Mouse (Mus musculus) cerebellum, adult (tissue): ENCODE measurements at regions not wholly inside any gene's neighbourhood (a gene's known extent, or its start where the extent isn't known, plus 50 kb on each side); places are given as distances from the start of the nearest gene placed in this dataset.
A peak's percentile ranks its signal among the peaks of the same experiment; 100 is the strongest.
"Not testable (repeated sequence)": the region's sequence is repeated elsewhere in the genome, so short reads cannot be mapped to it uniquely, and the experiment has no call there.

ENCODE experiments used
- ATAC-seq: cut with Nextera tagmentation; 2 replicates; pipeline ENCODE4 v1.9.2; 2017; ENCODE audit warnings: mild to moderate bottlenecking, moderate library complexity, mixed read lengths; ENCODE audit not compliant: insufficient number of reproducible peaks, low FRiP score, low TSS enrichment

DNA sequence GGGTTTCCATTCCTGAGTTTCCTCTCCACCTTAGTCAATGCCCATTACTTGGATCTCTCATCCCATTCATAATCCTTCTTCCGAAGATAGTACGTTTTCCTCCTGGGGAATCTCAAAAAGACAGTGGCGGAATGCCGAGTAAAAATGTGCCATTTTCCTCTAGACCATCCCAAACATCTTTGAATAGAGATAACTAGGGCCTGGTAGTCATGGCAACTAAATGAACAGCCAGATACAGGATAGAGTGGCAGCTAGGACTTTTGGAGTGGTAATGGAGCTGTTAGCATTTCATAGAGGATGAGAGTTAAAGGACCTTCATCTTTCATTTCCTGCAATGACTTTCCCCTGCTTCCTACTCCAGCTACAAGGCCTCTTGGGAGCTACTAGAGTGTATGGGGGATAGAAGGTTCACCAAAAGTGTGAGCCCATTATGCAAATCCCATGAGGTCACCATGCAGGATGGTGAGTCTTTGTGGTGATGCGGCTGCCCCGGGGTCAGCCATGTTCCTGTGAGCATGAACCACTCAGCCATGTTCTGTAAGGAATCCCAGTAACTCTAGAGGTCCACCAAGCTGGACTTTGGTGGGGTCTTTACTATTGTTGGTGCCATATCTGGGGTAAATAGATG is 317.4 kb upstream of the Shh start:
- no peak for ATAC-seq

DNA sequence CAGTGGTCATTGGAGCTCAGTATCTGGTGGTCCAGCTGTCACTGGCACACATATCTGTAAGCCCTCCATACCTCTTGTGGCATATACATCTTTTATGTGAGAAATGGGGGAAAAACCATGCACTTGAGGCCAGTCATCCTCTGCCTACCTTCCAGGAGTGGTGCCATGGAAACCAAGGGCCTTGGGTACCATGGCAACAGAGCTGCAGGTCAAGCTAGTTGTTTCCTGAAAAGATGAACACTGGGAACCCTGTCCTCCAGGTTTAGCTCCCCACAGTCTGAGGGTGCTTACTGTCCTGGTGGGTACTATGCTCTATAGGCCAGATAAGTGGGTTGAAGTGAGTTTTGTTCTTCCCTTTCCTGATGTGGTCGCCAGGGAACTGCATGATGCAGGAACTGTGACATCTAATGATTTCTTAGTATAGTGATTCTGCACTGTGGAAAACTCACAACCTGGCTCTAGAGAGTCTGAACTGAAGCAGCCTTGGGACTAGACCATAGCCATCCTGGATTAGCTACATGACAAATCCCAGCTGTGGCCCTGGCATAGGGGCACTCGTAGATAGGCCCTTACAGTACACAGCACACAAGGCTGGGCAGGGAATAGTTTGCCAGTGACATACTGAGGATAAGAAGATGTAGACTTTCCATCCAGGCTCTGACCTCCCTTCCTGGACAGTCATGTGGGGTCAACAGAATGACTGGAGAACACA is 308.7 kb upstream of the Shh start:
- no peak for ATAC-seq

DNA sequence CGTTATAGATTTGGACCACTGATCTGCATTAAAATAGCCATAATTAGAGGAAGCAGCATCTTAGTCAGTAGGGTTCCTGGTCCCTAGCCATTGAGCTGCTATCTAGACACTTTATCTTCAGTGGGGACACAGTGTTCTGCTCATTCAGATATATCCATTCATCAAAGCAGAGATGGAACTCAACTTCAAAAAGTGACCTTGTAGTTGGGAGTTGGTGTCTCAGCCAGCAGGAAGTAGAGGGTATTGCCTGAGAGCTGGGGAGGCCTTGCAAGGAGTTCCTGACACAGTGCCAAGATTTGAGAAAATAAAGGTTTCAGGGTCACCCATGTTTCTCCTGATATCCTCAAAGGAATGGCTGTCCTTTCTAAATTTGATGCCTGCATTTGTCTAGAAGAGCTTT is 304.7 kb upstream of the Shh start:
- ATAC-seq = no peak

DNA sequence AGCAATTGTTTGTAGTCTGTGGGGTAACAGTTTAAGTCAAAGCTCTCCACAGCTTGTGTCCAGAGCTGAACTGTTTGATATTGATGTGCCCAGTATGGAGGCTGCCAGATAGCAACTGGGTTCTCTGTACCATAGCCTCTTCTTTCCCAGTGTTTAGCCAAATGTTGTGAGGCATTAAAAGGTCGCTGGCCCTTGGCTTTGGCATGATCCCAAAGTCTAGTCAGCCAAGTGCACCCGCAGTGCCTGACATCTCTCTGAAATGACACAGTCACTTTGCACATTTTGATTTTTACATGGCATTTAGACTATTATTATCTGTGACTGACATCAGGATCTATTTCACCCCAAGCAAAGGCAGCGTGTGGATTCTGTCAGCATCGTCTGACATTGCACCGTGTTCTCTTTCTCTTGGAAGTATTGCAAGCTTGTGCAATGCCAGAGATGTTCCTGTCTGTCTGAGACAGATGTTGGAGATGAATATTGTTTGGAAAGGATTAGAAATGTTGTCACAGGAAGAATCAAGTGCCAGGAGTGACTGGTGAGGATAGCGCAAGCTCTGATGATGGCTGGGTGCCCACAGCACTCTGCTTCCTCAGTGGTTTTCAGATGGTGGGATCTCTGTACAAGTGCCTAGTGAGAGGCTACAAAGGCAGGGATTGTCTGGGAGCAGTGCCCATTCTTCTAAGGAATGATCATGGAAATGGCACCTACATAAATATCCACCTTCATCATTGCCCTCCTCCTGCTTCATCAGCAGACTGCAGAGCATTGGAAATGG is 289.3 kb upstream of the Shh start:
- ATAC-seq = no peak

DNA sequence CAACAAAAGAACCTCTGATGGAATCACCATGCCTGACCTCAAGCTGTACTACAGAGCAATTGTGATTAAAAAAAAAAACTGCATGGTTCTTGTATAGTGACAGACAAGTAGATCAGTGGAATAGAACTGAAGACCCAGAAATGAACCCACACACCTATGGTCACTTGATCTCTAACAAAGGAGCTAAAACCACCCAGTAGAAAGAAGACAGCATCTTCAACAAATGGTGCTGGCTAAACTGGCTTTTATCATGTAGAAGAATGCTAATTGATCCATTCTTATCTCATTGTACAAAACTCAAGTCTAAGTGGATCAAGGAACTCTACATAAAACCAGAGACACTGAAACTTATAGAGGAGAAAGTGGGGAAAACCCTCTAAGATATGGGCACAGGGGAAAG is 284.8 kb upstream of the Shh start:
- ATAC-seq = not testable (repeated sequence)

DNA sequence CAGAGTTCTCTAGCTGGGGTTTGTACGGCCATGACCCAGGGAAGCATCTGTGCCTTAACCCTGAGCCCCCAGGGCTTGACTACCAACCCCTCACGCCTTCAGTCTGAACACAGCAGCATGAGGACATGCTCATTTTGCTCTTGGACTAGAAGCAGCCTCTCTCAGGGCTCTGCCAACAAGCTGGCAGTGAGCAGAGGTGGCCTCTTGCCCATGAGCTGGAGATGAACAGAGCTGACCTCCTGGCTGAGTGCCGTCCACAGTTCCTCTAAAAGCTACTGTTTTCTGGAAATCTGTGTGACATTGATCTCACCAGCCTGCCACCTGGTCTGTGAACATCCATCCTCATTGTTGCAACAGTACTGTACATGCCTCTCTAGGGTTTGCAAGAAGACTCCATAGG is 267.7 kb upstream of the Shh start:
- peak; percentile 90 for ATAC-seq

DNA sequence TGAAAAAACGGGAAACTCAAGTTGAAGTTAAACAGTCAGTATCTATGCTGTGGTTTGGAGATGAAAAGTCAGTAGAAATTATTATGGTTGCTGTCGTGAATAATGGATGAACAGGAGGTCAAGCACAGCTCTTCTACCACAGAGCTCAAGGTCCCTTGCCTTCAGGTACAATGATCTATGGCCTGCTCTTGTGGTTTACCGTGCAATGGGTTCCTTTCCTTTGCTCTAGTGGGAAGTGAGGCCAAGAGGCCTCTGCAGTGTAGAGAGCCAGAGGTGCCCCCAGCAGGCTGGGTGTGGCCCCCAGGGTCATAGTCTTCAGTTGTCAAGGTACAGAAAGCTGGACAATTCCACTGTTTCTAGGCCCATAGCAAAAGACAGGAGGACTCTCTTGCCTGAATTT is 255.0 kb upstream of the Shh start:
- no peak for ATAC-seq

DNA sequence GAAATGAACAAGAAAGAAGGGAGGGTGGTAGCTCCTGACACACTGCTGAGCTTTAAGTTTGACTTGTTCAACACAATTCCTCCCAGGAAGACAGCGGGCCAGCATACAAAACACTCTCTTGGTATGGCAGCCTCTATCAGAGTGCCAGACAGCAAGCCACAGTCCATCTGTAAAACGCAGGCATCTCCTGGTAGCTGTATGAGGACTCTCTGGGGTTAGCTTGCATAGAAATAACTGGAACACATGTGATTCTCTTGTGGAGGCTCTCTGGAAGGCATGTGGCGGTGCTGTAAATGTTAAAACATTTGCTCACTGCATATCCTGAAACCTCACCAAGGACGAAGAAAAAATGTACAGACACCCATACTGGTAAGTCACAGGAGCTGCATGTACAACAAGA is 247.9 kb upstream of the Shh start:
- ATAC-seq = no peak

DNA sequence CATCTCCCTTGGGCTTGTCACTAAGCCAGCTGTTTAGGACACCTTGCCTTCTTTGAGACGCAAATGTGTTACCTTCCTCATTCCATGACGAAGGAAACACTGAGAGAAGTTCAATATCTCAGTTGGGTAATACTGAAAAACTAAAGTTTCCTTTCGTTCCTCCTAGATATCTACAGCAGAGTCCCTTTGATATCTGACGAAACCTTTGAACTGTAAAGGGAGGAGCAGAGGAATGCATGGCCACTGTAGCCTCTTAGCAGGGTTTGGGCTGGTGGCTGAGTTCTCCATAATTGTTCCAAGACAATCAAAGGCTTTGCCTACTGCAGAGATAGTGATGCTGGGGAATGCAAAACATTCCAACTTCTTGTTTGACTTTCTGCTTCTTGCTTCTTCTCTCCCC is 243.5 kb upstream of the Shh start:
- ATAC-seq = no peak

DNA sequence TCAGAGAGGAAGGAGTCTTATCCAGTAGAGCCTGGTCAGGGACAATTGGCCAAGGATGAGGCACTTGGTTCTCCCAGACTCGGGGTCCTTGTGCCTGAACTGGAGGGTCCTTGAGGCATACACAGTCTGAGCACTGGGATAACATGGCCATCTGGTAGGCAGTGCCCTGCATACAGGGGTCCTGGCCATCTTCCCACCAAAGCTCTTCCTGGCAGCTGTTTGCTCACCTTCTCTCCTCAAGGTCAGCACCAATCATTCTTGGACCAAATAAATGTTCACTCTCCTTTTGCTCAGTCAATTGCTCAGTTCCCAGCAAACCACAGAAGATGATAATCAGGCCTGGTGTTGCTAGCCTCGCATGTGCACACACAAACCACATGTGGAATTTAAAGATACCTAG is 242.6 kb upstream of the Shh start:
- ATAC-seq = no peak

DNA sequence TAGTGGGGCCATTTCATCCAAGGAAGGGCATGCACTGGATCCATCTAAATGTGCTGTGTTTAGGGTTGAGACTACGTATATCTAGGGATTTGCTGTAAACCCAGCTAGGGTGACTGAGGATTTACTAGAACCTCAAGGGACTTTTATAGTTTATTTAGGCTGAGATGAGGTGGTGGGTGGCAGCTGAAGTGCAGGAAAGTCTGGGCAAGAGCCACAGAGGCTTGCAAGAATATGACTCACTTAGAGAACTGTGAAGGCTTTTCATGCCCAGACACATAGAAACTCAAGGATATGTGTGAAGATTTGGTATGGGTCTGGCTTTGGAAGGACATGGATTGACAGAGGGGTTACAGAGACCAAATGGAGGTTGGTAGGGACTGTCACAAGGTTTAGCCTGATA is 237.3 kb upstream of the Shh start:
- no peak for ATAC-seq

DNA sequence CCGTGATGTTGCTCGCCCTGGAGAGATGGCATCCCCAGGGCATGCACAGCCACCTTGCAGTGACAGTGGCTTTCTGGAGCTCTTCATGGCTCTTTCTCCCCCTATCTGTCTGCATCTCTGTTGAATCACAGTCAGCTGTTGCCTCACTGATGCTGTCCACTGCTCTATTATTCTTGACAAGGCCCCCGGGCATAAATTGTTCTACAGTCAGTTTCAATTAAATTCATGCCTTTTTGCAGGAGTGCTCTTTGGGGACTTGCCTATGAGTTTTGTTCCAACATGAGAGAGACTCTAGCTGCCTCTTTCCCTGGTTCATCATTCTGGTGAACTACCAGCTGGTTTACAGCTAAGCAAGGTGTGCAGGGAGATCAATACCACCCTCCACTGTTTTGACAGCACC is 229.9 kb upstream of the Shh start:
- no peak for ATAC-seq

DNA sequence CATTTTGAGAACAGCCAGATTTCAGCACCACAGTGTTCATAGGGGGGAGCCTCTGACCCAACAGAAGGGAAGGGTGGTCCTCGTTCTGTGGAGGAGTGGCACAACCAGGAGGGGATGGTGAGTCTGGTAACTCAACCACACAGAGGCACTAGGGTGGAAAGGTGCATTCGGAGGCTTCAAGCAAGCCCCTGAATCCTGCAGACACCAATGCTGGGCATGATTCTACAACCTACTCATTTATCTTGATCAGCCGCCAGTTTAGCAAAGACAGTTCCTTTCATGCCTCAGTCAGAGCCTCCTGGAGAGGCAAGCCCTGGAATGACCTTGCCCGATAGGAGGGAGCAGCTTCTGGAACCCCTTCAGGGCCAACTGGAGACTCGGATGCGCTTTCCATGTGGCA is 223.1 kb upstream of the Shh start:
- ATAC-seq = no peak

DNA sequence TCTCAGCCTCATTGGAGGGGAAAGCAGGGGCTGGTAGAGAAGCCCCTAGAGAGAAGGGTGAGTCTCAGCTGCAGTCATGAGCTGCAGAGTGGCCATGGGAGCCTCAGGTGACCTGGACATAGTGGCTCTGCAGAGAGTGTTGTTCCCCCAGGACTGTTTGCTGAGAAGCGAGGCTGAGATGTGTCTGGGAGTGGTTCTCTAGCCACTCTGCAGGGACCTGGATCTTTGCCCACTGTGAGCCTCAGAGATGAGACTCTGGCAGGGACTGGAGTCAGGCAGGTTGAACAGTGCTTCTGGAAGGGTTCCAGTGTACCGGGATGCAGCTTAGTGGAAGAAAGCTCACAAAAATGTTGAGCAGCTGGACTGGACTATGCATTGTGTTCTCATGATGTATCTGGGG is 222.6 kb upstream of the Shh start:
- 0 out of 2 replicates have a peak, but pooled peaks have one; percentile 50 for ATAC-seq

DNA sequence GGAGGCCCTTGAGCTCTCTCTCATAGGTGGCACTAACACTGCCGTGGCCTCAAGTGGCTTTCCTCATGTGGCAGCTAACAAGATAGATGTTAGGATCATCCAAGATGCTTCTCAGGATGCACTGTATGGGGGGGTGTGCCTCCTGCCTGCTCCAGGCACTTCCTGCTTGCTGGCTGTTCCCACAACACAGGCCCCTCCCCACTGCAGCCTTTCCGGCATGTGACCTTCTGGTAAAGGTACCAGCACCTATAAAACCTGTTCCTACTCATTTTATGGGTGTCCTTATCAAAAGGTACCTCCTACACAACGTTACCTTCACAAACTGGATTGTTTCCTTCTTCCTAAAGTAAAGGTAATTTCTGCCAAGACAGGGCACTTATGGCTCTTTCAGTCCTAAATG is 222.1 kb upstream of the Shh start:
- ATAC-seq = no peak

DNA sequence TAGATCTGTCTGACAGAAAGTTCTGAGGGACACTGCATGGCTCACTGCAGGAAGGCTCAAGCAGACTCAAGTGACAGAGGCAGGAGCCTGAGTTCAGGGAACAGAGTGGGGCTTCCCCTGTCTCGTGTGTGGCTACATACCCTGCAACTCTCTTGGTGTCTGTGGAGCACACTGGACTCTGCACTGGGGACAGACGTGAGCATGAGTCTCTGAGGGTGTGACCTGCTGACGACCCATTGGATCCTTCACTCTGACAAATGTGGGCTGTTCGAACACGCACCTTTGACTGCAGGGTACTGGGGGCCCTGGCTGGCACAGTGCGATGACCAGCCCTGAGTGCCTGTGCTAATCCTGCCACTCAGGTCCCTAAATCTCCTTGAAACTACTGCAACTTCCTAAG is 215.8 kb upstream of the Shh start:
- ATAC-seq = no peak

DNA sequence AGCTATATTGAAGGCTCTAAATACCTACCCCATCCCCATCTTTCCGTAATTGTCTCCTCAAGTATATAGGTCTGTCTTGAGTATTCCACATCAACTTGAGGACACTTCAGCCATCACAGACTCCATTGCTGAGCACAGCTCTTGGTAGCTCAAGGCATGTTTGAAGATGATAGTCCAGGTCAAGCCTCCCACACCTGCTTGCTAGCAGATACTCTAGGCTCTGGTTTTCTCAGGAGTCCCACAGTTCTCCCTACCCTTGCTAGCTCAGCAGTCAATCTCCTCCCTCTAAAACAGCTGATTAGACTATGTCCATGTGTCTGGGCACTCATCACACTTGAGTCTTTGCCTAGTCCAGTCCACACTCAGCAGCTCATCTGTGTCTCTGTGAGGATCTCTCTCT is 213.3 kb upstream of the Shh start:
- no peak for ATAC-seq

DNA sequence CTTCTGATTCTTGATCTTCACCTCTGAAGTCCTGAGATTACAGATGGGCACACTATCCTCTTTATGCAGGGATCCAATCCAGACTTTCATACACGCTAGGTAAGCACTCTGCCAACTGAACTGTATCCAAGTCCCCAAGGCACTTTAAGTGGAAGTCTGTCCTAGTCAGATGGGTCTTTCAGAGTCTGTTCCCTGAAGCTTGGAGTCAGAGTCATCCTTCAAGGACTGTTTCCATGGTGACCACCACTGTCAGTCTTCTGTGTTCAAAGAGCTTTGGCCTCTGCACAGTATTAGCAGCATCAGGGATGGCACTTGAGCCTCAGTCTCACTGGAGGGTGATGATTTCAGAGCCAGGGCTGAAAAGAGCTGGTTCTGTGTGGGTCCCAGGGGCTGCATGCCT is 212.7 kb upstream of the Shh start:
- ATAC-seq = no peak

DNA sequence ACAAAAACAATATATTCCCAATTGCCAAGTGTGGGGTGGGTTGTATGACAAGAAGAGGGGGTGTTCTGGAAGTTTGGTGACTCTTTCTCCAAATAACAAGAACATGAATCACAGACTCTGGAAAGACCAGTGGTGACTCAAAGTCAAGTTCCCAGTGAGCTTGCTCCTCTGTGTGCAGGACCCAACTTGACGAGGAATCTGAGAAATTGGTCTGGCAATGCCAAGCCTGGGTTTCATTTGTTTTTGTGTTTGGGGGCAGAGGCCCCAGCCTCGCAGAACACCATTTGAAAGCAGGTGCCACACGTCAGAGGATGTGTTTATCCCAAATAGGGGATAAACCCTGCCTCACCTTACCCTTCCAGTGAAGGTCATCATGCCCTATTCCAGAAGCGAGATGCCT is 163.1 kb upstream of the Shh start:
- ATAC-seq = no peak

DNA sequence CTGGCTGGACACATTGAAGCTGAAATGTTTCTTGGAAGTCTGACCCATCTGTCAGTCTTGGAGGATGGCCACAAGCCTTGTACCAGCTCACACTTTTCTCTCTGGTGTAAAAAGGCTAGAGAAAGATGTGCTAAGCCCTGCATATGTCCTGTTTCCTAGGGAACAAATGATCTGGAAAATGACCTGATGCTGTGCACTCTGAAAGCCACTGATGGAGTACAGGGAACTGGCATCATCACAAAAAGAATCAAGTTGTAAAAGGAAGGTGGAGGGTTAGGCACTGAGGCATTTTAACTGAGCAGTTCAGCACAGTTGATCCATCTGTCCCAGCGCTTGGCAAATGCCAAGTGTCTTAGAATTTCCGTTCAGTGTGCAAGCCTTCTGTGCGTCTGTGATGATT is 144.8 kb upstream of the Shh start:
- peak; percentile 76 for ATAC-seq

DNA sequence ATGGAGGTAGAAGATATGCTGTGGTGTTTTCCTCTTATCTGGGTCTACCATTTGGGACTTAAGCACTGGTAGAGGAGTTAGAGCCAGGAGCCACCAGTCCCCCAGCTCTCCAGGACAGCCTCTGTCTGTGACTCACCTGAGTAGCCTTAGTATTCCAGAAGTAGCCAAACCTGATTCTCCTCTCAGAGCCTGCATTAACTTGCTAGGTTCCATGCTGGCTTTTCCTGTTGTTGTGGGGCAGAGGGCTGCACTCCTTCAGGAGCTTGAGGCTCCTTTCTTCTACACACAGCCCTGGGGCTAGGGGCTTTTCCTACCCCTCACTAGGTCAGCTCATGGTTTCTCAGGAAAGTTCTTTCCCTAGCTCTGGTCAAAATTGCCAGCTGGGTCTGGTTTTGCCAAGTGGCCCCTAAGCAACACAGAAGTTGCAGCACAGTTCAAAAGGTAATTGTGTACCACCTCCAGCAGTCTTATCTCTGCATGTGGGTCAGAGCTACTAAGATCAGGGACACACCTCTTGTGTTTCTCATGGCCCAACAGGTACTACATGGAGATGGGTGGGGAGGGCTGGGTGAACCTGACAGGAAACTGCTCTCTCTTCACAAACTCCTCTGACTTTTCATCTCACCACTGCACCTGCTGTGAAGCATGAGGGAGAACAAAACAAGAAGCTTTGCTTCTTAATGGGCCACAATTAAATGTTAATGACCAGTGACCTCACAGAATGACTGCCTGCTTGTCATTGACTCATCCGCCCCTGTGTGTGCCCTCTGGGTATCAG is 129.7 kb upstream of the Shh start:
- ATAC-seq = no peak
